Mouse (Mus musculus) thymus, adult 18-20 months (tissue): ENCODE results near the gene Nfe2l2.
"Not testable (repeated sequence)": the region's sequence is repeated elsewhere in the genome, so short reads cannot be mapped to it uniquely, and the experiment has no call there.

ENCODE experiments used
- DNase-seq, 2 experiments: peaks; one replicate each; pipeline ENCODE4 v3.0.0; 2022; ENCODE audit warnings: mixed read lengths in 2 of 2

Gene Nfe2l2

GRCm38 (mm10) chr2:75707420-75707819, 3.0 kb upstream of the Nfe2l2 start:
- DNase-seq: no peak

DNA sequence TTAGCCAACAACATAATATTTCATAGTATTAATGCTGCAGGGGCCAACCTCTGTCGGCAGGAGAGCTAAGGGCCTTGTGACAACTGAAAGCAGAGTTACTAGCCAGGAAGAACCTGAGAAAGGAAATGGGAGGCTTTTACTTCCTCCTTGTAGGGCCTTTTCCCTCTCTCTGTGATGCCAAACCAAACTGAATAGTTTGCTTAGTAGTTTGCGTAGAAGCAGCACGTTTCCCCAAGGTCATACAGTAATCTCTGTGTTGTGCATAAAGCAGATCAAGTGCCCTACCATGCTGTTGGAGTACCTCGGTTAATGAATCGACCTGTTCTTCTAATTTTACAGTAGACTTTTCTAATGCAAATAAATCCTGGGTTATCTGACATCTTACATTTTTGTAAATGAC, 2.0 kb upstream of the Nfe2l2 start:
- no peak for DNase-seq

DNA sequence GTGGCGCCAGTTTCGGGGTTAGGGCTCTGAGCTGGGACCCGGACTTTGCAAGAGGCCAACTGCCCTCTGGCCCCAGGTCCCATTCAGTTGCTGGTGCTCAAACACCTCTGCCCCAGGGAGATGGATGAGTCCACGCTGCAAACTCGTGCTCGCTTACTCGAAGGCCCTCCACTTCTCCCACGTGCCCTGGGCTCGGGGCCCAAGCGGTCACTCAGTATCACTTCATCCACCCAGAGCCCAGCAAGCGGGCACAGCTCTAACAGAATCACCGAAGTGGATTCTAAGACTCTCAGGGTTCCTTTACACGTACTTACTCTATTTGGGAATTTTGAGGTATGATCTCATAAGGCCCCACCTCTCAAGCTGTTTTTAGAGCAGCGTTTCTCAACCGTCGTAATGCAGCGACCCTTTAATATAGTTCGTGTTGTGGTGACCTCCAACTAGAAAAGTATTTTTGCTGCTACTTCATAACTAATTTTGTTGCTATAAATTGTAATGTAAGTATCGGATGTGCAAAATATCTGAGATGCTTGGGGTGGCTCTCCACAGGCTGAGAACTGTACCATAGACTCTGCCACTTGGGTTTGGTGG, 816 bp upstream of the Nfe2l2 start:
- no peak for DNase-seq

GRCm38 (mm10) chr2:75703375-75704181, 863 bp downstream of the Nfe2l2 start:
- peak; percentile 69 to 73 for DNase-seq

- no peak for DNase-seq
Measured at GRCm38 (mm10) chr2:75702588-75702976, 1.9 kb downstream of the Nfe2l2 start.

DNA sequence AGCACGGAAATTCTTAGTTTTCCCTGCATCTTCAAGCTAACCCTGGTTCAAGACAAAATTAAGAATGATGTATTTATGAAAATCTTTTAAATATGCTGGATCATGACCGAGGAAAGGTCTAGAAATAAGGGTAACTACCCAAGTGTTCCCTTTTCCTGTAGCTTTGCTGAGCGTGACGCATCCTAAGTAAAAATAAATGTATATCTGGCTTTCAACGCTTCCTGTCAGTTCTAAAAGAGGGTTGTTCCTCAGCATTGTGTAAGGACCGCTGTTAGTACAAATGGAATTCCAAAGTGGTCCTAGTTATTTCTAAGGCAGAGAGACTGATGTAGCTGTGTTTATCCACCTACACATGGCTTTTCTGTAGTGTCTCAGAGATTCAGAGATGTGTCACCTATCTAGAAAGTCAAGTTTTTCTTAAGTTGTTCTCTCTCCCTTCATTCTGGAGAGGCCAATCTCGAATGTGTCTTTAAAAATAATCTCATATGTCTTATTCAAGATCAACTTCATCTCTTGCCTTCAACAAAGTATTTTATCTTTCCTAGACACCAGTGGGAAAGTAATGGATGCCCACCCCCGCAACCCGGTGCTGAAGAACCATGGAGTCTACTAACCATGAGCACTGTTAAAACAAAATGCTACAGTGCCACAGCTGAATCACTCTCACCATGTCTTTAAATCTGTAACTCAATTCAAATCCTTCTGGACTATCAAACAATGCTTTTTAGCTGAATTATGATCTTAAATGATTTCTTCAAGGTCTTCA, 2.4 kb downstream of the Nfe2l2 start:
- DNase-seq: no peak

DNA sequence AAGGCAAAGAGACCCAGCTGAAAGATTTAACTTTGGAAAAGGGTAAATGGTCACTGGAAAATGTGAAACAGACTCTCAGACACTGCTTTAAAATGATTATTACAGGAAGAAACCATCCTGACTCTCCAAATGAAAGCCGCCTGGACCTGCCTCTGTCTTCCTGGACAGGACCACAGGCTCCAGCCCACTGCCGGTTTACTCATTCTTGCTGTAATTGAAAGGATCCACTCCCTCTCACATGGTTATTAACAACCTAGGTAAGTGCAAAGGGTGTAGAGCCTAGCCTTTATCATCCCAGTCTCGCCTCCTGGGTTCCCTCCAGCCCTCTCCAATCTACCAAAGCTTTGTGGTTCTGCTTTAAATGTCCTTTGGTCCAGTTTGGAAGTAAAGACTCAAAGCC, 3.2 kb downstream of the Nfe2l2 start:
- DNase-seq: no peak

- DNase-seq: no peak
Measured at GRCm38 (mm10) chr2:75700543-75700942, 3.9 kb downstream of the Nfe2l2 start.

DNA sequence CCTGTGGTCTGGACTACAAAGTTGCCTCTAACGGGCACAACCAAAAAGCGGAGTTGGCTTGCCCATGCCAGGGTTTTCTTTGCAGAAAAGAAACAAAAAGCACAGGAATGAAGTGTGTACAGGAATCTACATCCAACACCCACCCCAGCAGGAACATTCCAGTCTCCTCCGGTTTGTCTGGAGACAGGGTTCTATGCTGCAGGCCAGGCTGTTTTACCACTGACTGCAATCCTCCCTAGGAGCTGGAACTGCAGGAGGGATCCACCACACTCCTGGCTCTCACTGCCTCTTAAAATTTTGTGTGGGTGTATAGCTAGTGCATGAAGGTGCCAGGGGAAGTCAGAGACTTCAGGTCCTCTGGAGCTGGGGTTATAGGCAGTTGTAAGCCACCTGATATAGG, 5.6 kb downstream of the Nfe2l2 start:
- DNase-seq: no peak

- DNase-seq: no peak
Measured at GRCm38 (mm10) chr2:75698007-75698406, 6.4 kb downstream of the Nfe2l2 start.

GRCm38 (mm10) chr2:75697222-75697621, 7.2 kb downstream of the Nfe2l2 start:
- DNase-seq: no peak

DNA sequence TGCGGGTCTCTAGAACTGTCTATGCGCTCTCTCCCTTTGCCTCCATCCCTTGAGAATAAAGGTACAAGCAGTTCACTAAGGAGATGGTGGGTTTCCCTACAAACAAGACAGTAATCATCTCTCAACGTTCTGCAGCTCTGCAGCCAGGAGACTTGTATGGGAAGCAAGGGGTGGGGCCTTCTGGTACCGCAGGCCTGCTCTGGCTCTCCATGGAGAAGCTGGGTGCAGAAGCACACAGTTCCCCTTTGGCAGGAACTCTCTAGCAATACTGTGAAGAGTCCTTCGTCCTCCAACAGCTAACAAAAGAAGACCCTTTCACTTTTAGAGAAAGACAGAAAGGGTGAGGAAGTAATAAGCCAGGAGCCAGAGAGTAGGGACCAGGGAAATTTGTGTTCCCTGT, 8.1 kb downstream of the Nfe2l2 start:
- no peak for DNase-seq

- no peak for DNase-seq
Measured at GRCm38 (mm10) chr2:75695676-75696350, 8.6 kb downstream of the Nfe2l2 start.

DNA sequence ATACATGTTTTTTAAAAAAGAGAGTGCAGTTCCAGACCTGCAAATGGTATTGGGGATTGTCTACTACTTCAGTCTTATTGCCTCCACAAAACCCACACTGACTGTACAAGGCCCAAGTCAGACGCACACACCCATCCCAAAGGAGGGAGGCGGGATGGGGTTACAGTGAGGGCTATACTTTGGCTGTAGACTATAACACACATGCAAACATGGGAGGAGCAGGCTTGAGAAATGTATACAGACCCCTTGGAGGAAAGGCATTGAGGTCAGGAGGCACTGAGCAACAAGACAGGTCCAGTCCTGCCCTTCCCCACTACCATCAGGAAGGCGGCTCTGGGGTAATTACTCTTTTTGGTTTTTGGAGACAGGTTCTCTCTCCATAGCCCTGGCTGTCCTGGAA, 9.5 kb downstream of the Nfe2l2 start:
- not testable (repeated sequence) for DNase-seq

DNA sequence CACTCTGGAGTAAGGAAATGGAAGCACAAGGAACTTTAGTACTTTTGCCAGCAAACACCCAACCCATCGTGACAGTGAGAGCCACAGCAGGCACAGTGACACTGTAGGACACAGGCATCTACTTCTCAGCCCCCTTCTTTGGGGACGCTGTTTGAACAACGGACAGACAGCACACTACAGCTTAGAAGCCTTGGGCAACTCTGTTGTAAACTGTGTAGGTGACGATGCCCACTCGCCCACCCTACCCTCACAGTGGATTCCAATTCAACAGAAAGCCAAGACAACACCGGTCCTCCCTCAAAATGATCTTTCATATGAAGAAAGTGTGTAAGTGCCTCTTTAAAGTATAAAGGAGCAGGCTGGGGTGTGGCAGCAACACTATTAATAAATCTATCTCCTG, 12.1 kb downstream of the Nfe2l2 start:
- no peak for DNase-seq

DNA sequence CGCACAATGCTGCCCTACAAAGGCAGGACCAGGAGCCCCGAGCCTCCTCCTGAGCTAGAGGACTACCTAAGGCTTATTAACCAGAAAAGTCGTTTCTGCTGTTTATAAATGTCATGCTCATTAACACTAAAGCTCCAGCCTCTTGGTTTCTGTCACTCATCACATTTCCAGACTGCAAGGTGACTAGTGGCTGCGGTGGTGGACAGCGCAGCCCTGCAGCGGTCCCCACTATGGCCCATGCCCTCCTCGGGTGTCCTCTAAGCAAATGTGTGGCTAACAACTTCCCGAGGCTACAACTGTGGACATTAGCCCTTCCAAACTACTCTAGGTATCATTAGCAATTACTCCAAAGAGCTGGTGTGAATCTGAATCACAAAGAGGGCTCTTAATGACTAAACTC, 13.1 kb downstream of the Nfe2l2 start:
- DNase-seq: no peak

DNA sequence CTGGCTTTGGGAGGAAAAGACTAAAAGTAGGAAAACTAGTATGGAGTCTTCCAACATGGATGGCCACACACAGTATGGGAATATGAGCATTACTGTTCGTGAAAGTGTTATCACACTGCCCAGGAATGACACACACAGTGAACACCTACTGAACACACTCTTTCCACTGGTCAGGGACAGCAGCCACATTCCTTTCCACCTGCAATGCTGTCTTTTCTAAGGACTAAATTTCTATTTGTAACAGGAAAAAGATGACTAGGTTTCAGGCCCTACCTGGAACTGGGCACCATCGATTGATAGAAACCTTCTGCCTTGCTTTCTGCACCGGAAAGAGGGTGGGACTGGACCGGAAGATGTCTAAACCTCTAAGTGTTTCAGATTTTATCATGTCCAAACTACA, 13.8 kb downstream of the Nfe2l2 start:
- DNase-seq: no peak

- no peak for DNase-seq
Measured at GRCm38 (mm10) chr2:75689482-75690158, 14.8 kb downstream of the Nfe2l2 start.

GRCm38 (mm10) chr2:75688901-75689300, 15.5 kb downstream of the Nfe2l2 start:
- DNase-seq: no peak

DNA sequence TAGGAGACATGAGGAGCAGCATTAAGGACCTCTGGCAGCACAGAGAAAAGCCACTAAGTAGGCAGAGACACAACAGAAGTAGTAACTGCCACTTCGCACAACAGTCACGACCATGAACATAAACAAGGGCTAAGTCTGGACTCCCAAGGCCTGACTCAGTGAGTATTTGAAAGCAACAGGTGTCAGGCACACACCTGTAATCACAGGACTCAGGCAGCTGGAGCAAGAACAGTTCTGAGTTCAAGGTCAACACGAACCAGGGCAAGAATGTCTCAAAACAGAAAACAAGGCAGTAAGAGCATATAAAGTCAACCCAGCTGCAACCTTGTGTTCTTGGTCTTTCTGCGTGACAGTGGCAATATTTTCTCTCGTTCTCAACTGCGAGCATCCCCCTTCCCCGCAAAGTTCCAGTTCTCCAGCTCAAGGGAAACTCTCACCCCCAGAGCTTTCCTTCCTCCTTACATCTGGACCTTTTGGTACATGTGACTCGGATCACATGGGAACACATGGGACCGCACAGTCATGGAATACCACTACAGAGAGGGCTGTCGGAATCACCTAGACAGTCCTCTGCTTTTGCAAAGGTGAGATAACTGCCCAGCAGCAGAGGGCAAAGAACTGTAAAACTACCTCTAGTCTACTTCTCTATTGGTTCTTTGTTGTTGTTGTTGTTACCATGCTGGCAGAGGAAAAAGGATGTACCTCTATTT, 17.2 kb downstream of the Nfe2l2 start:
- DNase-seq: no peak

- DNase-seq: no peak
Measured at GRCm38 (mm10) chr2:75685458-75685861, 19.0 kb downstream of the Nfe2l2 start.

DNA sequence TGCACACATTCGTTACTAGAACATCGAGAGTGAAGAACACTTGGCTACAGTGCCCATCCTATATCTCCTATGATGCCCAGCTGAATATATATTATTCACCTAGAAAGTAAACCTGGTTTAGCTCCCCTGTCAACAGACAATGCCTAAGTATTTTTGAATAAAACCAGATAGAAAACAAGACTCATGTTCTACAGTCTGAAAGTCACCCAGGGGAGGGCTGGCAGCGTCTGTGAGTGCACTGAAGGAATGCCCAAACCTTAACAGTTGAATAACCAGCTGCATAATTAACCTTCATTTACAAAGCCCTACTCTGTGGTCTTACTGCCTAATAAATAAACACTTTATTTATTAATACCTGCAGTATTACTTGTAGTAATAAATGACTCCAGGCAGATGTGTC, 19.9 kb downstream of the Nfe2l2 start:
- DNase-seq: no peak
